Mouse (Mus musculus) subcutaneous adipose tissue, adult 2 months (tissue): Measurements from ENCODE around the gene Gm3106. TPM values are rescaled to one million over a fixed set of nuclear protein-coding genes. Genes with fewer than 3 reads are reported as not detected.

Experiments
- polyA plus RNA-seq: library from polyadenylated mRNA; depleted of rRNA; stranded (reverse); fragments of >200 nt; gene quantifications from 2 replicates; pipeline ENCODE4 v1.2.3, GENCODE M21; 2012; ENCODE audit warnings: low replicate concordance; rRNA removed

Gm3106 gene
- not detected in 2 replicates for polyA plus RNA-seq

DNA sequence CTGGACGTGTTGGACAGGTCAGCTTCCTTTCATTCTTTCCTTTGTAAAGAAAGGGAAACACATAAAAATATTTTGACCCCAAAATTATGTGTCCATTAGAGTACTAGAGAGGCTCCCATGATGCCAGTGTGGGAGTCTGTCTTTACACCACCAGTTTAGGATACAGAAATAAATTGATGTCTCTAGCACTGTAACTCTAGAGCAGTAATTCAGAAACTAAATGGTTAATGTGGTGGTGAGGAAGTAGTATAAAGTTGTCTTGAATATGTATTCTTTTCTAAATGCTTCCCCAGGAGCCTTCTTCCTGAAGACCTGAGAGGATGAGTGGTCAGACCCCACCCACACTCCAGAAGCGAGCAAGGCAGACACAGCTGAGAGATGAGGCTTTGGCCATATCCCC lies at the start of gene Gm3106:
Gene Gm3106, plus strand, starts transcription at position 301 of the 400 bp plus-strand sequence.

Other genes starting within 250 kb of the Gm3106 start
- not detected in 2 replicates for gene BC061212, start 147.5 kb upstream of the Gm3106 start, polyA plus RNA-seq
- not detected in 2 replicates for gene Gm6351, start 141.6 kb upstream of the Gm3106 start, polyA plus RNA-seq
- gene A430089I19Rik, start 88.8 kb downstream of the Gm3106 start, polyA plus RNA-seq = not detected in 2 replicates
- not detected in 2 replicates for gene Gm6502, start 96.4 kb downstream of the Gm3106 start, polyA plus RNA-seq
- not detected in 2 replicates for gene AA792892, start 121.7 kb downstream of the Gm3106 start, polyA plus RNA-seq
- not detected in 2 replicates for gene Gm7682, start 227.8 kb downstream of the Gm3106 start, polyA plus RNA-seq